Mouse (Mus musculus): ENCODE results near the gene F11r. TPM values are rescaled to one million over a fixed set of nuclear protein-coding genes. Genes with fewer than 3 reads are reported as not detected.
"Not testable (repeated sequence)": the region's sequence is repeated elsewhere in the genome, so short reads cannot be mapped to it uniquely, and the experiment has no call there.

The F11r gene
- polyA plus RNA-seq, 1 experiment from 2014 or later: 14.0 TPM

DNA sequence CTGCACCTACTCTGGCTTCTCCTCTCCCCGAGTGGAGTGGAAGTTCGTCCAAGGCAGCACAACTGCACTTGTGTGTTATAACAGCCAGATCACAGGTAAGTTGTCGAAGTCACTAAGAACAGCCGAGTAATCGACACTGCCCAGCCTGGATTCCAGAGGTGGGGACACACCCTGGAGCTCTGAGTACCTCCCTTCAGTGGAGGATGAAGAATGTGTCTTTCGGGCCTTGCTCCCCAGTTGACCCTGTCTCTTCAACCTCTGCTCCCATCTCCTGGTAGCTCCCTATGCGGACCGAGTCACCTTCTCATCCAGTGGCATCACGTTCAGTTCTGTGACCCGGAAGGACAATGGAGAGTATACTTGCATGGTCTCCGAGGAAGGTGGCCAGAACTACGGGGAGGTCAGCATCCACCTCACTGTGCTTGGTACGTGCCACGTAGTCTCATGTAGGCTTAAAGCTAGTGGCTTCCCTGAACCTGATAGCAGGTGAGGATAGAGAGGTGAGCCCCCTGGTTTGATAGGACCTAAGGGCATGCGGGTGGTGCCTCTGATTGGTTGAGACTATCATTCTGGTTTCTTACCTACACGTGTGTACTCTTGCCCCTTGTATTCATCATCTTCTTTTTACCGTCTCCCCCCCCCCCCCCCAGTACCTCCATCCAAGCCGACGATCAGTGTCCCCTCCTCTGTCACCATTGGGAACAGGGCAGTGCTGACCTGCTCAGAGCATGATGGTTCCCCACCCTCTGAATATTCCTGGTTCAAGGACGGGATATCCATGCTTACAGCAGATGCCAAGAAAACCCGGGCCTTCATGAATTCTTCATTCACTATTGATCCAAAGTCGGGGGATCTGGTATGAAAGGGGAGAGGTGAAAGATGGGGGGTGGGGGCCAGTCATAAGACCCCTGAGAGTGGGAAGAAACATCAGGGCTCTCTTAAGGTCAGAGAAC is 23.5 kb downstream of the F11r start:
- Histone ChIP-seq H3K36me3 (no peaks in the 10 kb centered on the region), H3K4me1 (peaks cover 12% of the 10 kb centered on the region; the same call in 1 of the 2 replicates), H3K4me3 (no peak overlapping the region), H3K9me3 (replicated peaks) (no peaks in the 10 kb centered on the region), H3K27ac (replicated peaks) (no peak overlapping the region), H3K27me3 (ENCODE audit: low read depth, poor library complexity, severe bottlenecking) (no peaks in the 10 kb centered on the region)
- no peak for DNase-seq (ENCODE audit: low spot score)
- WGBS: 93% methylated on average over 22 of the region's 22 CpGs

DNA sequence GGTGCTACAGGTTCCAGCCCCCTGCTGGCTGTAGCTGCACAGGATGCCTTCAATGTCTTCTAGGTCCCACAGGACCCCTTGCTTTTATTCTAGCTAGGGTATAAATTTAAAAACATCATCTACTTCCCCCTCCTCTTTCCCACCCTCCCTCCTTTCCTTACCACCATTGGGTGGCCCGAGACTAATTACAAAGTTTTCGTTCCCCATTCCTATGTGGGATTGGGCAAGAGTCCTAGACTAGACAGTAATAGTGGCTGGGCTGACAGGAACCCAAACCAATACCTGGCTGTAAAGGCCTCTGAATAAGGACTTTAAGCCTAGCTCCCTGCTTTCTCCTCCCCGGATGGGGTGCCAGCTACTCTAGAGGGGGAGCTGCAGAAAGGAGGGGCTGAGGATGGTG is 25.8 kb downstream of the F11r start:
- no peaks in the 10 kb centered on the region for H3K36me3 ChIP-seq
- H3K4me1 ChIP-seq: peaks cover 12% of the 10 kb centered on the region; the same call in 1 of the 2 replicates
- H3K27ac ChIP-seq (replicated peaks): no peak overlapping the region
- 95% methylated on average over 3 of the region's 3 CpGs for WGBS
- no peaks in the 10 kb centered on the region for H3K27me3 ChIP-seq (ENCODE audit: low read depth, poor library complexity, severe bottlenecking)
- H3K4me3 ChIP-seq: no peak overlapping the region
- no peaks in the 10 kb centered on the region for H3K9me3 ChIP-seq (replicated peaks)
- DNase-seq (ENCODE audit: low spot score): no peak

DNA sequence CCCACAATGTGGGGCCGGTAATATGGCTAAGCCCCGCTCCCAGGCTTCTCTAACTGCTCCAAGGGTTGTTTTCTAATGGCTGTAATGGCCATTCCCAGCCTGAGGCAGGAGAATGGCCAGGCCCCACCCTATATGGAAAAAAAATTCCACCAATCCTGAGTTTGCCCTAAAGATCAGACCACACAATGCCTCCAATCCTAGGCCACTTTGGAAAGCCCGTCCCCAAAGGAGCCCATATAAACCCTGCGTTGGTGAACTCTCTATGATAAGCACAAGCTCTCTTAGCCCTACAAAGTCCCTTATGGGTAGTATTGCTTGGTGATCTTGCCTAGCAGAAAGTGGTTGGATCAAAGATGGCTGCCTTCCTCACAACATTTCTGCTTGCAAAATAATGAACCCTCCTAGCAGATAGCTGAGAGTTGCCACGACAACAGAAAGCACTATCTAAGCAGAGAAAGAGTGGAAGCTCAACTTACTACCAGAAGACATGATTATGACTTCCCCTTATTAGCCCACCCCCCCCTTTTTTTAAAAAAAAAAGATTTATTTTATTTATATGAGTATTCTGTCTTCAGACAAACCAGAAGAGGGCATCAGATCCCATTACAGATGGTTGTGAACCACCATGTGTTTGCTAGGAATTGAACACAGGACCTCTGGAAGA is 28.5 kb downstream of the F11r start:
- no peaks in the 10 kb centered on the region for H3K36me3 ChIP-seq
- WGBS: 90% methylated on average over 5 of the region's 5 CpGs

DNA sequence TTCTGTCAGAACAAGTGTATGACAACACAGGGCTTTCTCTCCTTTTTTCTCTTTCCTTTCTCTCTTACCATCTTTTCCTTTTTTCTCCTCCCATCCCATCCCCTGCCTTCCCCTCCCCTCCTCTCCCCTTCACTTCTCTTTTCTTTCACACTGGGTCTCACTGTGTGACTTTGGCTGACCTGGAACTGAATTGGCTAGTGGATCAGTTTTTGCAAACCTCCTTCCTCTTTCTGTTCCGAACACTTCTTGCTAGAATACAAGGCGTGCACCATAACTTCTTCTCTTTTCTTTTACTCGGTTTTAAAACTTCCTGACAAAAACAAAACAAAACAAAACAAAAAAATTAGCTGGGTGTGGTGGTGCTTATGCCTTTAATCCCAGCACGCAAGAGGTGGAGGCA is 29.2 kb downstream of the F11r start:
- DNase-seq (ENCODE audit: low spot score): no peak
- Histone ChIP-seq H3K9me3 (replicated peaks) (no peaks in the 10 kb centered on the region), H3K4me3 (no peak overlapping the region), H3K27me3 (ENCODE audit: low read depth, poor library complexity, severe bottlenecking) (no peaks in the 10 kb centered on the region), H3K27ac (replicated peaks) (no peak overlapping the region), H3K4me1 (no peaks in the 10 kb centered on the region), H3K36me3 (no peaks in the 10 kb centered on the region)
- 85% methylated on average over 4 of the region's 4 CpGs for WGBS

More for the DNA sequence above, 28.5 kb downstream of the F11r start:
- Histone ChIP-seq H3K4me3 (no peak overlapping the region), H3K27ac (replicated peaks) (no peak overlapping the region), H3K4me1 (no peaks in the 10 kb centered on the region), H3K9me3 (replicated peaks) (no peaks in the 10 kb centered on the region), H3K27me3 (ENCODE audit: low read depth, poor library complexity, severe bottlenecking) (no peaks in the 10 kb centered on the region)
- DNase-seq (ENCODE audit: low spot score): no peak

DNA sequence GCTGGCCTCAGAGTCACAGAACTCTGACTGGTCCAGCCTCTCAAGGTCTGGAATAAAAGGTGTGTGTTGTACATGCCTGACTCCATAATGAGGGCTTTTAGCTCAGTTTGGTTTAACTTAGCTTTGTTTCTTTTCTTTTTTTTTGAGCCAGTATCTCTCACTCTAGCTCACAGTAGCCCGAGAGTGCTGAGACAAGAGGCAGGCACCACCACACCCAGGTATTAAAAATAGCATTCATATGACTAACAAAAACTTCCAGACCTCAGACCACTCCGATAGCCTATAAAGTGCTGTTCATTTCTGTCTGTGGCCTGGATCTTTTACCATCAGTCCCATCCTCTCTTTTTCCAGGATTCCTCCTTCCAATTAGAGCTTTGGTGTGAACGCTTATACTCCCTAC is 32.3 kb downstream of the F11r start:
- H3K4me3 ChIP-seq: no peak overlapping the region
- 90% methylated on average over 3 of the region's 3 CpGs for WGBS

DNA sequence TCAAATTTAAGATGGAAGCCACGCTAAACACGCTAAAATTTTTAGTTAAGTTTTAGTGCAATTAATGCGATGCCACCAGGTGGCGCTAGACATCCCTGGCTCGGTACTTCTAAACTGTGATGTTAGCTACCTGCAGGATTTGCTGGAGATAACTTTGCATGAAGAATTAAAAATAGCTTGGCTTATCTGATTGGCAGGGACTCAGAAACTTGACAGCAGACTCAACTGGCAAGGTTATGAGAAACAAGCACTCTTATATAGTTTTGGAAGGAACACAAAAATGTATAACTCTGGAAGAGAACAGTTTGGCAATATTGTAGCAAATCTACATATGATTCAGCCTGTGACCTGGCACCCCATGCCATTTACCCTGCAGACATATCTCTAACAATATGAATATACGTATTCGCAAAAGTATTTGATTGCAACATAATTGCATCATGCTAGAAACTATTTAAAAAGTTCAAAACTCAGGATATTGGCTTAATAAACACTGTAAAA is 33.1 kb downstream of the F11r start:
- Histone ChIP-seq H3K4me1 (no peaks in the 10 kb centered on the region), H3K27me3 (ENCODE audit: low read depth, poor library complexity, severe bottlenecking) (no peaks in the 10 kb centered on the region), H3K27ac (replicated peaks) (no peak overlapping the region), H3K4me3 (no peak overlapping the region), H3K9me3 (replicated peaks) (no peaks in the 10 kb centered on the region), H3K36me3 (no peaks in the 10 kb centered on the region)
- 38% methylated on average over 7 of the region's 7 CpGs for WGBS
- peak; percentile 55 for DNase-seq (ENCODE audit: low spot score)

More for the DNA sequence above, 32.3 kb downstream of the F11r start:
- Histone ChIP-seq H3K36me3 (no peaks in the 10 kb centered on the region), H3K27ac (replicated peaks) (no peak overlapping the region), H3K4me1 (no peaks in the 10 kb centered on the region), H3K9me3 (replicated peaks) (no peaks in the 10 kb centered on the region), H3K27me3 (ENCODE audit: low read depth, poor library complexity, severe bottlenecking) (no peaks in the 10 kb centered on the region)
- no peak for DNase-seq (ENCODE audit: low spot score)

DNA sequence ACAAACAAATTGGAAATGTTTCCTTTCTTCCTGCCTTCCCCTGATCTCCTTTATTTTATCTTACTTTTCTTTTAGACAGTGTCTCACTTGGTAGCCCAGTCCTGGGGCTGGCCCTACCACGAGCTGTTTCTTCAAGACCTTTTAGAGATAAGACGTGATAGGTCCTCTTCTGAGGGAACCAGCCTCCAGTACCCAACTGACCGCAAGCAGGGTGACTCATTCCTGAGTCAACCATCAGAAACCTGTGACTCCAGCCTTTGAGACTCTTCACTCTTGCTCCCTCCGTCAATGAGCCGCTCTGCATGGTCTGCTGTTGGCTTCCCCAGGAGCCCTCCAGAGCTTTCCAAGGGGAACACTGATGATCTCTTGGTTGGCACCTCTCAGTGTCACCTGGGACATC is 33.6 kb downstream of the F11r start:
- 89% methylated on average over 5 of the region's 5 CpGs for WGBS
- H3K27me3 ChIP-seq (ENCODE audit: low read depth, poor library complexity, severe bottlenecking): no peaks in the 10 kb centered on the region

DNA sequence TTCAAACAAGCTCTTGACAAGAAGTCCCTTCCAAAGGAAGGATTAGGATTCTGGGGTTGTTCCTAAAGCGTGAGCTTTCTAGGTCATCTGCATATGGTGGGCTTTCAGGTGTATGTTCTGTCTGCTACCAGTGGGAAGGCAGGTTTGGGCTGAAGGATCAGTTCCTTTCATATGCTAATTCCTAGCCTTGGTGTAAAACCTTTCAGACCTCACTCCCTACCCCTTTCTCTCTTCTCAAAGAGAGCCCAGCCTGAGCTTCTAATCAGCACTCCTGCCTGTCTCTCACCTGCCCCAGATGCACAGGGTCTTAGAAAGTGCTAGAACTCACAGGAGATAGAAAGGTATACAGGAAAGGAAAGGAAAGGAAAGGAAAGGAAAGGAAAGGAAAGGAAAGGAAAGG is 34.1 kb downstream of the F11r start:
- H3K9me3 ChIP-seq (replicated peaks): no peaks in the 10 kb centered on the region
- H3K4me1 ChIP-seq: no peaks in the 10 kb centered on the region
- H3K4me3 ChIP-seq: no peak overlapping the region
- DNase-seq (ENCODE audit: low spot score): no peak
- no peak overlapping the region for H3K27ac ChIP-seq (replicated peaks)
- WGBS: 55% methylated on average over 1 of the region's 1 CpGs
- no peaks in the 10 kb centered on the region for H3K36me3 ChIP-seq
- H3K27me3 ChIP-seq (ENCODE audit: low read depth, poor library complexity, severe bottlenecking): no peaks in the 10 kb centered on the region

More for the DNA sequence above, 33.6 kb downstream of the F11r start:
- Histone ChIP-seq H3K36me3 (no peaks in the 10 kb centered on the region), H3K27ac (replicated peaks) (no peak overlapping the region), H3K4me3 (no peak overlapping the region), H3K9me3 (replicated peaks) (no peaks in the 10 kb centered on the region), H3K4me1 (no peaks in the 10 kb centered on the region)
- DNase-seq (ENCODE audit: low spot score): no peak

DNA sequence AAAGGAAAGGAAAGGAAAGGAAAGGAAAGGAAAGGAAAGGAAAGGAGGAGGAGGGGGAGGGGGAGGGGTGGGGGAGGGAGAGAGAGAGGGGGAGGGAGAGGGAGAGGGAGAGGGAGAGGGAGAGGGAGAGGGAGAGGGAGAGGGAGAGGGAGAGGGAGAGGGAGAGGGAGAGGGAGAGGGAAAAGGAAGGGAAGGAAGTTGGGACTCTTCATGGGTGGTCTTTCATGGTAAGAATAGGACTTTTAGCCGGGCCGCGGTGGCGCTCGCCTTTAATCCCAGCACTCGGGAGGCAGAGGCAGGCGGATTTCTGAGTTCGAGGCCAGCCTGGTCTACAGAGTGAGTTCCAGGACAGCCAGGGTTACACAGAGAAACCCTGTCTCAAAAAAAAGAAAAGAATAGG is 34.6 kb downstream of the F11r start:
- H3K4me3 ChIP-seq; H3K9me3 ChIP-seq (replicated peaks): not testable (repeated sequence)
- WGBS: 94% methylated on average over 8 of the region's 8 CpGs

DNA sequence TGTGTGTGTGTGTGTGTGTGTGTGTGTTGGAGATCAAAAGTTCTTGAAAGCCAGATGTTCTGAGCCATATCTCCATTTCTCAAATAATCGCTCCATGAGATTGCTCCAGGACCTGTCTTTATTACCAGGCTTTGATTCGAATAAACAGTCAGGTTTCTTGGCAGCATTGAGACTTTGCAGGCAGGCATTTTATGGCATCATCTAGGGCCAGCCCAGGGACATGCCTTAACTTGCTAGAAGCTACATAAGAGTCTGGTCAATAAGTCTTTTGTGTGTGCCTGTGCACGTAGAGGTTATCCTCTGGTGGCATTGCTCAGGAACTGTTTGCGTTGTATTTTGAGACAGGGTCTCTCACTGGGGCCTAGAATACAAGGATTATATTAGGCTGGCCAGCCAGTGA is 36.2 kb downstream of the F11r start:
- H3K36me3 ChIP-seq: no peaks in the 10 kb centered on the region
- WGBS: 81% methylated on average over 4 of the region's 4 CpGs
- DNase-seq (ENCODE audit: low spot score): no peak
- H3K27ac ChIP-seq (replicated peaks): no peak overlapping the region
- H3K27me3 ChIP-seq (ENCODE audit: low read depth, poor library complexity, severe bottlenecking): no peaks in the 10 kb centered on the region
- H3K9me3 ChIP-seq (replicated peaks): no peaks in the 10 kb centered on the region
- H3K4me1 ChIP-seq: no peaks in the 10 kb centered on the region
- no peak overlapping the region for H3K4me3 ChIP-seq

More for the DNA sequence above, 34.6 kb downstream of the F11r start:
- not testable (repeated sequence) for H3K4me1 ChIP-seq; H3K27ac ChIP-seq (replicated peaks); H3K36me3 ChIP-seq; DNase-seq (ENCODE audit: low spot score); H3K27me3 ChIP-seq (ENCODE audit: low read depth, poor library complexity, severe bottlenecking)

DNA sequence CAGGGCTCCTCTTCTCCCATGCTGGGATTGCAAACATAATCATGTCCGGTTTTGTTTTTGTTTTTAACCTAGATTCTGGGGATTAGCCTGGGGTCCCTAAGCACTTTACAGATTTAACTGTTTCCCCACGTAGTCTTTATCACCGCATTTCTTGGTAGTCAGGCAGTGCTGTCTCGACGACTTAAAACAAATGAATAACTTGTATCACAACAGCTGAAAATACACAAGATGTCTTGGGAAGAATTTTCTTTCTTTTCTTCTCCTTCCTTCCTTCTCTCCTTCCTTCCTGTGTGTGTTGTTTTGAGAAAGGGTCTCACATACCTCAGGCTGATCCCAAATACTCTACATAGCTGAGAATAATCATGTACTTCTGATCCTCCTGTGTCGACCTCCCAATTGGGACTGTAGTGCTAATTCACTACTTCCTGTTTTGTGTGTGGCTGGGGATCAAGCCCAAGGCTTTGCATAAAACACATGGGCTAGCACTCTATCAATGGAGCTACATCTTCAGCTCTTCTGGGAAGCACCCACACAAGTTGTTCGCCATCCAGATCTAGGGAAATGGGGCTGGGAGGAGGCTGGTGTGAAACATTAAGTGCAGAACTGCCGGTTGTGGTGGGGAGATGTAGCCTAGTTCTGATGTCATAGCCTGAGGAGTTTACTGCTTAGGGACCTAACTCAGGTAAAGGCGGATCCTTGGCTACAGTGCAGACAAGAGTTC is 36.7 kb downstream of the F11r start:
- WGBS: 75% methylated on average over 9 of the region's 9 CpGs
- no peak for DNase-seq (ENCODE audit: low spot score)
- Histone ChIP-seq H3K27me3 (ENCODE audit: low read depth, poor library complexity, severe bottlenecking) (no peaks in the 10 kb centered on the region), H3K9me3 (replicated peaks) (no peaks in the 10 kb centered on the region), H3K27ac (replicated peaks) (no peak overlapping the region), H3K4me1 (no peaks in the 10 kb centered on the region), H3K36me3 (no peaks in the 10 kb centered on the region), H3K4me3 (no peak overlapping the region)

DNA sequence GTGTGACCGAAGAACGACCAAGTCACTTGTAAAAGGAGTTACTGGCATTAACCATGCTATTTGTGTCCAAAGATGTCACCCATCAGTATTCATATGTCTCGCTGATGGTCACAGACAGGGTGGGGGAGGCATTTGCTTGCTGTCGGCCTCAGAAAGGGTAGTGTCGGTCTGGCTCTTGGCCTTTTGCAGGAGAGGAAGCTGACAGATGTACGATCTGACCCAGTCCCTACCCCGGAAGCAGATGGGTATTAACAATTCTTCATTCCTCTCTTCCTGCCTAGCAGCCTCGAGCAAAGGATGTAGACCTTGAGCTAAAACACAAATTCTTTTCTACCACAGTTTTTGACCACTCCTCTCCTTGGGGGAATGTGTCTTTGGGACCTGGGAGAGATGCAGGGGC is 39.8 kb downstream of the F11r start:
- no peaks in the 10 kb centered on the region for H3K4me1 ChIP-seq
- H3K27me3 ChIP-seq (ENCODE audit: low read depth, poor library complexity, severe bottlenecking): no peaks in the 10 kb centered on the region
- no peak overlapping the region for H3K27ac ChIP-seq (replicated peaks)
- H3K36me3 ChIP-seq: no peaks in the 10 kb centered on the region
- peaks cover 6% of the 10 kb centered on the region; the same call in 1 of the 2 replicates for H3K9me3 ChIP-seq (replicated peaks)
- no peak overlapping the region for H3K4me3 ChIP-seq
- 82% methylated on average over 8 of the region's 8 CpGs for WGBS
- DNase-seq (ENCODE audit: low spot score): no peak
